Mouse (Mus musculus): ENCODE data around the gene Prss35.

DNA sequence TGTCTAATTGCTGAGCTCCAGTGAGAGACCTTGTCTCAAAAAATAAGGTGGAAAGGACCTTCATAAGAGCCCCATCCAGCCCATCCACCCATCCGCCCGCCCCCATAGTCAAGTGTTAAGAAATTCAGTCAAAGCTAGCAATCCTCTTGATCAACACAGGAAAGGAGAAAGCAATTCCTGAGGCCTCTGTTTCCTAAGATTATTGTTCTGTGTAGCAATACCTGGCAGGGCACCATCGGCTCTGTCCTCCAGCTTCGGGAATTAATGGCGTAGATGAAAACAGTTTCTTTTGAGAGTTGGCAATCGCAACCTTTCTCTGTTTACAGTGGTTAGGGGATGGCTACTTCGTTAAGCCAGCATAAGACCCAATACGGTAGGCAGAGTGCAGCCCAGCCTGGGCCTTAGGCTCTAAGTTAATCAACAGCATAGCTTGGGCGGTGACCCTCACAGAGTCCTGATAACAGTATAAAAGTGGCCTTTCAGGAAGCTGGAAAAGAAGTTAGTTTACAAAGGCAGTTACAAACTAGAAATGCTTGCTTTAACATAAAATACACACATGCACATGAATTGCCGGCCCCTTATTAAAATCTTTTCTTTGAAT lies 15.1 kb upstream of the Prss35 start:
- TF ChIP-seq CTCF (IDR thresholded peaks at IDR 0.05; ENCODE audit: low read depth, low read length) (no peak), POLR2A (IDR thresholded peaks at IDR 0.05; ENCODE audit: extremely low read depth, insufficient read depth, low read length) (no peak)

Data from liver, adult 2 months (tissue).